Mouse (Mus musculus) midbrain, postnatal 0 days (tissue): ENCODE measurements around the gene Zfp334. TPM values are rescaled to one million over a fixed set of nuclear protein-coding genes. Genes with fewer than 3 reads are reported as not detected.

ENCODE experiments used
- ATAC-seq: fragments of 200-750 bp; cut with Nextera tagmentation; 2 replicates; pipeline ENCODE4 v1.8.0; 2017; ENCODE audit warnings: moderate number of reproducible peaks, mild to moderate bottlenecking, moderate TSS enrichment, moderate library complexity; ENCODE audit not compliant: low FRiP score
- DNase-seq: peaks from one replicate; pipeline ENCODE4 v3.0.0-alpha.2; 2015; ENCODE audit warnings: low spot score
- H3K27ac ChIP-seq: fragments of 300-500 bp; sonication (generic); 2 replicates; pipeline ENCODE4 v1.5.1; 2014; ENCODE audit warnings: low read depth, mild to moderate bottlenecking, low read length, mixed read lengths
- H3K27me3 ChIP-seq: fragments of 300-500 bp; sonication (generic); 2 replicates; pipeline ENCODE4 v1.6.1; 2014; ENCODE audit warnings: low read length, control low read depth, mixed read lengths; ENCODE audit not compliant: insufficient read depth
- H3K36me3 ChIP-seq: fragments of 300-500 bp; sonication (generic); 2 replicates; pipeline ENCODE4 v1.6.1; 2014; ENCODE audit warnings: low read length, control low read depth, mixed read lengths; ENCODE audit not compliant: insufficient read depth
- H3K4me1 ChIP-seq: fragments of 300-500 bp; sonication (generic); 2 replicates; pipeline ENCODE4 v1.6.1; 2014; ENCODE audit warnings: mild to moderate bottlenecking, control low read depth, antibody characterized with exemption, low read length, mixed read lengths; ENCODE audit not compliant: insufficient read depth
- H3K4me2 ChIP-seq: fragments of 300-500 bp; sonication (generic); 2 replicates; pipeline ENCODE4 v1.6.1; 2014; ENCODE audit warnings: low read depth, mild to moderate bottlenecking, low read length, mixed read lengths; ENCODE audit not compliant: poor library complexity, severe bottlenecking
- H3K4me3 ChIP-seq: fragments of 300-500 bp; sonication (generic); 2 replicates; pipeline ENCODE4 v1.5.1; 2014; ENCODE audit warnings: low read depth, mild to moderate bottlenecking, low read length, moderate library complexity
- H3K9ac ChIP-seq: fragments of 300-500 bp; sonication (generic); replicated peaks from 2 replicates; pipeline ENCODE4 v1.6.1; 2014; ENCODE audit warnings: mild to moderate bottlenecking, low read length, moderate library complexity, mixed read lengths; ENCODE audit not compliant: poor library complexity, severe bottlenecking
- H3K9me3 ChIP-seq: fragments of 300-500 bp; sonication (generic); 2 replicates; pipeline ENCODE4 v1.6.1; 2016; ENCODE audit warnings: low read length, control low read depth
- CTCF ChIP-seq: IDR thresholded peaks from 2 replicates; pipeline ENCODE4 v1.5.1; 2016; ENCODE audit warnings: antibody characterized with exemption, mild to moderate bottlenecking
- whole genome bisulfite sequencing: fragments of 180-500 bp; shearing (Covaris S2); extraction: QIAGEN DNeasy Blood & Tissue Kit; methylation state at CpG from one replicate; pipeline ENCODE4 v1.1.7; 2014; 5-methylcytosine and 5-hydroxymethylcytosine counted together
- polyA plus RNA-seq: library from polyadenylated mRNA; unstranded; fragments of >200 nt; fragmentation: Nextera tagmentation; extraction: Ambion mirVana; gene quantifications from 2 replicates; pipeline ENCODE4 v1.2.1, GENCODE M21; 2015
- total RNA-seq: library from RNA; depleted of rRNA; stranded (reverse); fragments of >200 nt; gene quantifications from 2 replicates; pipeline ENCODE4 v1.2.3, GENCODE M21; 2014; rRNA removed

Gene Zfp334
- total RNA-seq, result 15.1 and 18.2 TPM in 2 replicates
- 4.2 TPM in 2 replicates for polyA plus RNA-seq

GRCm38 (mm10) chr2:165387844-165388495 lies at the start of gene Zfp334:
TSS of gene Zfp334 (minus strand) at chr2:165388259.
- H3K4me2 ChIP-seq, result peak within 1 kb of the TSS; percentile 72
- H3K36me3 ChIP-seq, result peaks cover 30% of the 10 kb centered on the region
- ATAC-seq, result peak; percentile 90
- H3K4me3 ChIP-seq, result peak within 1 kb of the TSS; percentile 69
- peak within 1 kb of the TSS; percentile 94 for H3K27ac ChIP-seq
- WGBS, result under 1% methylated on average over 40 of the region's 40 CpGs
- H3K27me3 ChIP-seq, result no peaks in the 10 kb centered on the region
- TF ChIP-seq CTCF, result no peak
- DNase-seq, result peak; percentile 99
- no peaks in the 10 kb centered on the region for H3K9me3 ChIP-seq
- peak within 1 kb of the TSS; percentile 80 for H3K9ac ChIP-seq
- peaks cover 2% of the 10 kb centered on the region; the same call in 1 of the 2 replicates for H3K4me1 ChIP-seq

GRCm38 (mm10) chr2:165428694-165429093 lies 40.6 kb upstream of the Zfp334 start:
- H3K4me1 ChIP-seq, result no peaks in the 10 kb centered on the region
- H3K4me3 ChIP-seq, result no peak overlapping the region
- ATAC-seq (no peak), DNase-seq (no peak)
- no peak for TF ChIP-seq CTCF
- H3K9me3 ChIP-seq, result no peaks in the 10 kb centered on the region
- H3K9ac ChIP-seq, result no peak overlapping the region
- no peaks in the 10 kb centered on the region for H3K36me3 ChIP-seq
- no peak overlapping the region for H3K4me2 ChIP-seq
- H3K27ac ChIP-seq, result no peak overlapping the region
- WGBS, result 59% methylated on average over 7 of the region's 7 CpGs
- no peaks in the 10 kb centered on the region for H3K27me3 ChIP-seq

- Histone ChIP-seq H3K4me2 (no peak overlapping the region), H3K9ac (no peak overlapping the region), H3K4me1 (peaks cover 3% of the 10 kb centered on the region; the same call in 1 of the 2 replicates), H3K36me3 (no peaks in the 10 kb centered on the region), H3K27me3 (no peaks in the 10 kb centered on the region), H3K4me3 (no peak overlapping the region), H3K27ac (peak overlapping the region; percentile 55), H3K9me3 (no peaks in the 10 kb centered on the region)
- no peak for DNase-seq
- ATAC-seq, result peak; percentile 34; the same call in 1 of the 2 replicates
- TF ChIP-seq CTCF, result no peak
- 40% methylated on average over 2 of the region's 2 CpGs for WGBS
These were observed 32.1 kb upstream of the Zfp334 start for GRCm38 (mm10) chr2:165420195-165420594.

GRCm38 (mm10) chr2:165419670-165420111 lies 31.6 kb upstream of the Zfp334 start:
- H3K9me3 ChIP-seq, result no peaks in the 10 kb centered on the region
- H3K4me2 ChIP-seq, result no peak overlapping the region
- no peaks in the 10 kb centered on the region for H3K27me3 ChIP-seq
- peak; percentile 62 for DNase-seq
- no peaks in the 10 kb centered on the region for H3K36me3 ChIP-seq
- peak overlapping the region; percentile 55 for H3K27ac ChIP-seq
- H3K4me1 ChIP-seq, result peaks cover 3% of the 10 kb centered on the region; the same call in 1 of the 2 replicates
- no peak overlapping the region for H3K4me3 ChIP-seq
- peak; percentile 55; the same call in 1 of the 2 replicates for ATAC-seq
- 36% methylated on average over 4 of the region's 4 CpGs for WGBS
- TF ChIP-seq CTCF, result no peak
- H3K9ac ChIP-seq, result no peak overlapping the region

GRCm38 (mm10) chr2:165418577-165418976 lies 30.5 kb upstream of the Zfp334 start:
- Histone ChIP-seq H3K27me3 (no peaks in the 10 kb centered on the region), H3K4me1 (peaks cover 3% of the 10 kb centered on the region; the same call in 1 of the 2 replicates), H3K4me2 (no peak overlapping the region), H3K9ac (no peak overlapping the region), H3K9me3 (no peaks in the 10 kb centered on the region), H3K36me3 (no peaks in the 10 kb centered on the region), H3K27ac (no peak overlapping the region), H3K4me3 (no peak overlapping the region)
- TF ChIP-seq CTCF, result no peak
- ATAC-seq (no peak), DNase-seq (no peak)
- 91% methylated on average over 2 of the region's 2 CpGs for WGBS

- Histone ChIP-seq H3K4me1 (peaks cover 3% of the 10 kb centered on the region; the same call in 1 of the 2 replicates), H3K9me3 (no peaks in the 10 kb centered on the region), H3K4me2 (no peak overlapping the region), H3K27me3 (no peaks in the 10 kb centered on the region), H3K27ac (no peak overlapping the region), H3K9ac (no peak overlapping the region), H3K36me3 (no peaks in the 10 kb centered on the region), H3K4me3 (no peak overlapping the region)
- WGBS, result 33% methylated on average over 7 of the region's 7 CpGs
- DNase-seq, result peak; percentile 82
- ATAC-seq, result peak; percentile 53; the same call in 1 of the 2 replicates
- no peak for TF ChIP-seq CTCF
These were observed 29.2 kb upstream of the Zfp334 start for GRCm38 (mm10) chr2:165417291-165417690.
